Mouse (Mus musculus) kidney, postnatal 4 days (tissue): Measurements from ENCODE around the gene Cldn24.
"Not testable (repeated sequence)": the region's sequence is repeated elsewhere in the genome, so short reads cannot be mapped to it uniquely, and the experiment has no call there.

Source experiments
- DNase-seq, 2 experiments: peaks; one replicate each; pipeline ENCODE4 v3.0.0; 2021; ENCODE audit warnings: mixed read lengths in 2 of 2

The Cldn24 gene

DNA sequence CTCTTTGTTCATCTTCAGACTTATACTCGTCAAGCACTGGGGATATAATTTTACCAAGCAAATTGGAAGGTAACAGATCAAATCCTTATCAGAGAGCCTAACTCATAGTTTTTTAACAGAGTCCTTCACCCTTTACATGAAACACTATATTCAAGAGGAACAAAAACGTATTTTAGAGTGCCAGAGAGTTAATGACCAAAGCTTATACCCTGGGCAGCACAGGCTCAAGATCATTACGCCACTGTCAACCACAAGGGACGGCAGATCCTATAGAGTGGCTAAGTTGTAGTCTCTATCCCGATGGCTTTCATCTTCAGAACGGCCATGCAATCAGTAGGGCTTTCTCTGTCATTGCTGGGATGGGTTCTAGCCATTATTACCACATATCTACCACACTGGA lies at the start of gene Cldn24:
TSS of gene Cldn24 (plus strand) at position 301 of the 400 bp plus-strand sequence.
- DNase-seq = no peak

GRCm38 (mm10) chr8:47772986-47773385 lies 49.0 kb upstream of the Cldn24 start:
- DNase-seq = no peak

DNA sequence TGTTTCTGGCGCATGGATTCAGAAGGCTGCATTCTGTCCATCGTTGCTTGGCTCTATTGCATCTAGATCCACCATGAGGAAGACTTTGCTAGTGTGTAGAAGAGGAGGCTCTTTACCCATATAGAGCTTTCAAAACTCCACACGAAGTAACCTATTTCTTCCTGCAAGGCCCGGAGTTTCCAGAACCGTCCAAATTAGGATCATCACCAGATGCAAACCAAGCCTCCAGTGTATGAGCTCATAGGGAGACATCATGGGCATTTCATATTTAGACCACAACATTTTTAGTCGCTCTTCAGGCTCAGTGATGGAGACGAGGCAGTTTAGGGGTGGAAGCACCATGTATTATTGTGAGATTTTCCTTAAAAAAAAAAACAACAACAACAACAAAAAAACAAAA lies 44.5 kb upstream of the Cldn24 start:
- no peak for DNase-seq

DNA sequence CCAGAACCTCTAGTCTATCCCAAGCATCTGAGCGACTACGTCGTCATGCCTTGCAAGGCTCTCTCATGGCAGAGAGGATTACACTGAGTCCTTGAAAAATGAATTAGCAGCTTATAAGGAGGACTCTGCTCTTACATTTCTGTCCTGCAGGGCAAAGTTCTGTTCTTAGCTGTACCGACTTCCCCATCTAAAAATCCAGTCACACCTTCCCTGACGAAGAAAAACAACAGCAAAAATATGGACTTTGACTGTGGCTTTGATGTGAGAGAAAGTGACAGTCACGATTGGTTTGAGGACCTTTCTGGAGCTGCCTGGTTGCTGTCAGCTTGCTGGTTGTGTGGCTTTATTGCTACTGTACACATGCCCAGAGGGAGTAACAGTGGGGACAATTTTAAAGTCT lies 42.4 kb upstream of the Cldn24 start:
- no peak for DNase-seq

DNA sequence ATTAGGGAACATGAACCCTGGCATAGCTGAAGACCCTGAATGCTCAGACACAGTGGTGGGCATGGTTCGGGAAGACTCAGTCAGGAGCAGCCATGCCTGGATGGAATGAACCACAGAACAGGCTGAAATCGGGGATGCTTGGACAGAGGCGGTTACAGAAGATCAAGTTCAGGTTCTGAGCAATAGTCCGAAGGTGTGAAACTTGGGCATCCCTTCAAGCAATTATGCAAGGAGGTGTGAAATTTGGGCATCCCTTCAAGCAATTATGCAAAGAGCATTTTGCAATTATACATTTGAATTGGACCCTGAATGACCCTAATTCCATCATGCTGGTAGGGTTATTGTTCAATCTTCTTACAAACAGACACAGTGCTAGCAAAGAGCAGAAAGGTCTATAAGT lies 40.1 kb upstream of the Cldn24 start:
- DNase-seq = no peak

- no peak for DNase-seq
Measured at GRCm38 (mm10) chr8:47783544-47783943, 38.4 kb upstream of the Cldn24 start.

DNA sequence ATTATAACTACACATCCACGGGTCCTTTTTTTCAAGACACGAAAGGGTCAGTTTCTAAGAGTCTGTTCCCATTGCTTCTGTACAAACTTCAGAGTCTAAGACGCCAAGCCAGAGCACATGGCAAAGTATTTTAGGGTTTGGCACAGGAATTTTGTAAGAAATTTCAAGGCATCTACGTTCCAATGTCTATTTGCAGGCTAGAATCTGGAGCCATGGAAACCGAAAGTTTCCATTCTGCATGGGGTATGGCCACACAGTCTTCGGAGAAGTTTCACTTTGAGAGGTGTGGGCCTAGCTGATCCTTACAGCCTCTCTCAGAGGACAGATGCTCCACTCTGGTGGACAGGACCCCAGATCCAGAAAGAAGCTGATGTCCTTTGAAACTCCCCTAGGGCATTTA lies 38.0 kb upstream of the Cldn24 start:
- no peak for DNase-seq

GRCm38 (mm10) chr8:47784436-47784835 lies 37.5 kb upstream of the Cldn24 start:
- no peak for DNase-seq

- no peak for DNase-seq
Measured at GRCm38 (mm10) chr8:47786323-47786722, 35.6 kb upstream of the Cldn24 start.

DNA sequence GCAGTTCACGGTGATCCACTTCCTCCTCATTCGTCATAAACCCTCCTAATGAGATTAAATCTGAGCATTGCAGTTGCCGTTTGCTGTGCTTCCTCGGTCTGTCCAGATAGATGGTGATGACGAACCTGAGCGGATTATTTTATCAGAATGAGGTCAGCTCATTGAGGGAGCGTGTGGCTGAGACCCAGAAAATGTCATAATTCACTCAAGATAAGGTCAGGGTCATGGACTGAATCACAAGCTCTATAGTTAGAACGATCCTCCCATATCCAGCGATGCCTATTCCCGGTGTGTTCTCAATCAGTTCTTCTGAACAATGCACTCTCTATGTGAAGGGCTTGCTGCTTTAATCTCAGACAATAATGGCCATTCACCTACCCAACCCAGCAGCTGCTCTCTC lies 34.2 kb upstream of the Cldn24 start:
- no peak for DNase-seq

DNA sequence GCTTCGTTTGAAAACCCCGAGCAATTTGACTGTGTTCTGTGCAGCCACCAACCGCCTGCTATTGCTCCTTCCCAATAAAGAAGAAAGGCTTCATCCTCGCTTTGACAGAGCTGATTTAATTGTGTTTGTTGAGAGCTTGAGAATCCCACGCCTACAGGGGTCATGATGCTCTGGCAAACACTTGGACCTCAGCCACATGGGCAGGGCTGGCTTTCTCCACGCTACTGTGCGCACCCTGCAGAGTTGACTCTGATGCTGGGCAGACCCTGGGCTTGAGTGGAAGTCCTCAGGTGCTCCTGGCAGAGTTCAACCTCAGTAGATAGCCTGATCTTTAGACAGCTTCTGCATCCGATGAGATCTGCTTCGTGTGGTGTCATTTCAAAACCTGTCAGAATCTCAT lies 30.0 kb upstream of the Cldn24 start:
- DNase-seq = peak in 1 of 2 experiments; percentile 10

GRCm38 (mm10) chr8:47799438-47799837 lies 22.5 kb upstream of the Cldn24 start:
- no peak for DNase-seq

- no peak for DNase-seq
Measured at GRCm38 (mm10) chr8:47802349-47802748, 19.6 kb upstream of the Cldn24 start.

DNA sequence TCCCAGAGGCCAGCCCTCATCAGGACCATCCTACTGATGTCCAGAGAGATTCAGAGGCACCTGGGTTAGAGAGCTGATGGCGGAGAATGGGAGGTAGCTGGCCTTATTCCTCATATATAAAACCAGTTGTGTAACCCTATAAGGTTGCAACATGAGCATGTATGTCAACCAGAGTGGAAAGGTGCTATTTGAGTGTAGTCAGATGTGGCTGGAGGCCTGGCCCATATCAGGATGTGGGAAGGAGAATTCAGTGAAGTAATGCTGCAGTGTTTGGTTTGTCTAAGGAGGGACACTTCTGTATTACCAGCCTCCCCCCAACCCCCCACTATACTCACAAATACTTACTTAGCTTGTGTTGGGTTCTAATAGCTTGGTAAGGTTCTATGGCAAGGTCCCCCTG lies 17.7 kb upstream of the Cldn24 start:
- DNase-seq = no peak

DNA sequence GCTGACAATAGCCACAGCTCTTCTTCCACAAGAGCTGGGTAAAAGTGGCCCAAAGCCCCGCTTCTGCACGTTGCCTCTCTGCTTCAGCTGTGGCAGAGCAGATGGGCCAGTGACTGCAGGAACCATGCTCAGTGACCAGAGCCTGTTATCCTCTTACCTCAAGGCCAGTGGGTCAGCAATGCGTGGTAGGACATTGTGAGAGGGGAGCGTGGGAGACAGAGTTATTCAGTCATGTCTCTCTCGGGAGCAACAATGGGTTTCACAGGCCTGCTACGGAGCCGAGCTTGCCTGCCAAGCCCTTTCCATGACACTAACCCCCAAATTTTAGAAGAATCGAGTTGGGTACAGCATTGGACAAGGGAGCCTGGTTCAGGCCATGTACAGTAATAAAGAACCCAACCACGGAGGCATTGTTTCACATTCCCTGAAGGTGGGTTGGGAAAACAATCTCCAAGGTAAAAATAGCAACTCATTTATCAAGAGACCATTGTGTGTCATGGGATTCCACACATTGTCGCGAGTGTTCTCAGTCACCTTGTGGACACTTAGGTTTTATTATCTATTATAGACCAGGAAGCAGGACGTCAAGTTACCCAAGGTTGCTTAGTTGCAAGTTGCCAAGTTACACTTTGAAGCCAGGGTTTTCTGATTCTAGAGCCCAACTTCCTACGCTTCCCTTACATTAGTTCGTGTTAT lies 11.8 kb upstream of the Cldn24 start:
- no peak for DNase-seq

GRCm38 (mm10) chr8:47810666-47811015 lies 11.3 kb upstream of the Cldn24 start:
- peak in 1 of 2 experiments; percentile 52 for DNase-seq

DNA sequence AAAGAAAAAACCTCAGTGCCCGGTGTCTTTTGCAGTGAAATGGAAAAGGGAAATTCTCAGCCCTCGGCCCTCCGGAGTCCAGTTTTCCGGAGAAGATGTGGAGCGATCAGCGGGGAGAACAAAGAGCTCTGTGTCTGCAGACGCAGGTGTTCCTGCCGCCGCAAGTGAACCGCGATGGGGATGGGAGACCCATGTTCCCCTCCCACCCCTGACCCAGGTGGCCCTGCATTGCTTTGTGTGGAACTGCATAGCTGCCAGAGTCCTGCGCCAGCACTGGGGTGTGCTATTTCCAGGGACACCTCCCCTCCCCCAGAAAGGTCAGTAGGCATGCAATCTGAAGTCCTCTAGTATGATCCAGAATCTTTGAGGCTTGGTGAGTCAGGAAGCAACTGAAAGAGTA lies 10.7 kb upstream of the Cldn24 start:
- peak in 1 of 2 experiments; percentile 26 for DNase-seq

DNA sequence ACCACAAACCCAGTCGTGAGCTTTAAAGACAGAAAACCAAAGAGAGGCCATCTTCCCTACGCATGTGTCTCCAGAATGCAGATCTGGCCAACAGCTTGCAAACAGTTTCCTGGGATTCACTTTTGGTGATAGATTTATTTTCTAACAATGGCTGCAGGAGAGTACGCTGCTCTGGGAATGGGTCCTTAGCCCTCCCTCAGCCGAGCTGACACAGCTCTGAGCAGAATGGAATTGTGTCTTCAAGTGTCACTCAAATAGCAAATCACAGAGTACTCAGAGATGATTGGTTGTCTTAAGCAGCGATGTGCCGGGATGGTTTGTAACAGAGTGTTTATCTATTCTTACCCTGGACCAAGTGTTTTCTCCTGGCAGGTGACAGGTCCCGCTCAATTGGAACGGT lies 2.9 kb upstream of the Cldn24 start:
- DNase-seq = no peak

GRCm38 (mm10) chr8:47820914-47821772 lies 800 bp upstream of the Cldn24 start:
- no peak for DNase-seq

DNA sequence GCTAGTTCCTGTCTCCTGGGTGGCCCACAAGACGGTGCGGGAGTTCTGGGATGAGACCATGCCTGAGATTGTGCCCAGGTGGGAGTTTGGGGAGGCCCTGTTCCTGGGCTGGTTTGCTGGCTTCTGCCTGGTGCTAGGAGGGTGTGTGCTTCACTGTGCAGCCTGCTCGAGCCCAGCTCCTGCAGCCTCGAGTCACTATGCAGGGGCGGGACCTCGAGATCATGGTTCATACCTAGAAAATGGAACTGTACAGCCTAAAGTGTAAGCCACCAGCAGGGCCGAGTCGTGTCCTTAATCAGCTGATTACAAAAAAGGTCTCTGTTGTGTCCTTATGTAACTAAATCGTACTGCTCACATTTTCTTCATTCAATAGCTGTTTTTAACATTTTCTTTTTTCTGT lies 598 bp downstream of the Cldn24 start:
- not testable (repeated sequence) for DNase-seq

DNA sequence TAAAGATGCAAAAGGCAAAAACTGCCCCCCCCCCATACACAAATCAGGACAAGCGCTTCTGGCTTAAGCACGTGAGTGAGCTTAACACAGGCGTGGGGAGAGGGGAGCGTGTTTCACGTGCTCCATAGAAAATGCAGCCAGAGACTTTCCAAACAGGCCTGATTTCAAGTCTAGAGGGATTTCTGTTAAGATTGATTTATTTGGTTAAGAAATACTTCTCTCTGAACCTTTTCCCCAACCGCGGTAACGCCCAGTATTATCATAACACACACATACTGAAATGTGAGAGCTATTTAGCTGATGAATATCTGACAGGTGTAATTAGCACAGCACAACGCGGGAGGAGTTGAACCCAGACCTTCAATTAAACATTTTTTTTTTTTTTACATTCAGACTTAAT lies 1.8 kb downstream of the Cldn24 start:
- DNase-seq = no peak

DNA sequence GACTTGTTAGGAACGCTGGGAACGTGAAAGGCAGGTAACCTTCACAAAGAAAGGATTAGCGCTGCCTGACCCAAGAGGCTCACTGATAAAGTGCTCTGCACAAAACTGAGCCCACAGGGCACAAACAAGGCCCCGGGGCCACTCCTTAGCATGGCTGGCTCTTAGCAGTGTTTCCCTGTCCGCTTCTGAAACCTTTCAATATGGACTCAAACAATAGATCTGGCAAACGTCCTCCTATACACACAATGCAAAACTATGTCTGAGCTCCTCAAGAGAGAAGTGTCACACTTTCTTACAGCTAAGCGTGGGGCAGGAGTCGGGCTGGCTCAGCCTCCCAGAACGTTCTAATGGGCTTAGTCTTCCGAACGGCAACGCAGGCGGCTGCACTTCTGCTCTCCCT lies 2.2 kb downstream of the Cldn24 start, which contains the start of gene Cldn22:
TSS of gene Cldn22 (plus strand) at position 301 of the 400 bp plus-strand sequence.
- DNase-seq = no peak

DNA sequence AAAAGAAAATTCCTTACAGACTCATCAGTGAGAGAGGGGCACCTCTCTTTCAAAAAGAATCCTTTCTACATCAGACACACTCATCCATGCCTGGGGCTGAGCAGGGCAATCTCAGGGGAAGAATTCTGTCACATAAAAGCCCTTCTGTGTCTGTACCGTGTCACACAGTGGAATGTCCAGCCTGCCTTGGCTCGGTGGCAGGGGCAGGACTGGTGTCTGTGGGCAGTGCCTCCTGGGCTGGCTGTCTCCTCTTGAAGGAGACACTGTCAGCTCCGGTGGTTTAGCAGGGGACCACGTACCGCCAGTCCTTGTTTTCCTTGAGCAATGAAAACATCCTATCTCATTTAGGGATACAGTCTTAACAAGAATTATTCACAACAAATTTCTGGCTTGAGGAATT lies 3.7 kb downstream of the Cldn24 start:
- DNase-seq = peak in 1 of 2 experiments; percentile 35

GRCm38 (mm10) chr8:47826911-47827310 lies 5.0 kb downstream of the Cldn24 start:
- peak in 1 of 2 experiments; percentile 43 for DNase-seq
